Mouse (Mus musculus) hindbrain, embryonic 11.5 days (tissue): ENCODE measurements around the gene Tmem79. TPM values are rescaled to one million over a fixed set of nuclear protein-coding genes. Genes with fewer than 3 reads are reported as not detected.

Experiments used
- ATAC-seq: fragments of 200-750 bp; cut with Nextera tagmentation; 2 replicates; pipeline ENCODE4 v1.8.0; 2017; ENCODE audit warnings: mild to moderate bottlenecking, moderate TSS enrichment, moderate library complexity; ENCODE audit not compliant: low FRiP score
- DNase-seq: peaks from one replicate; pipeline ENCODE4 v3.0.0-alpha.2; 2015; ENCODE audit warnings: low spot score
- H3K27ac ChIP-seq: fragments of 300-500 bp; sonication (generic); 2 replicates; pipeline ENCODE4 v1.5.1; 2014; ENCODE audit warnings: mild to moderate bottlenecking, low read depth, low read length
- H3K27me3 ChIP-seq: fragments of 300-500 bp; sonication (generic); 2 replicates; pipeline ENCODE4 v1.6.1; 2014; ENCODE audit warnings: mild to moderate bottlenecking, low read length, moderate library complexity, mixed read lengths; ENCODE audit not compliant: control insufficient read depth, insufficient read depth
- H3K36me3 ChIP-seq: fragments of 300-500 bp; sonication (generic); 2 replicates; pipeline ENCODE4 v1.6.1; 2014; ENCODE audit warnings: mild to moderate bottlenecking, low read length, moderate library complexity, mixed read lengths; ENCODE audit not compliant: control insufficient read depth, insufficient read depth
- H3K4me1 ChIP-seq: fragments of 300-500 bp; sonication (generic); replicated peaks from 2 replicates; pipeline ENCODE4 v1.6.1; 2014; ENCODE audit warnings: low read length, mixed read lengths; ENCODE audit not compliant: control insufficient read depth, insufficient read depth
- H3K4me2 ChIP-seq: fragments of 300-500 bp; sonication (generic); replicated peaks from 2 replicates; pipeline ENCODE4 v1.6.1; 2014; ENCODE audit warnings: mild to moderate bottlenecking, low read depth, low read length
- H3K4me3 ChIP-seq: fragments of 300-500 bp; sonication (generic); 2 replicates; pipeline ENCODE4 v1.5.1; 2014; ENCODE audit warnings: low read depth, low read length
- H3K9ac ChIP-seq: fragments of 300-500 bp; sonication (generic); 2 replicates; pipeline ENCODE4 v1.6.1; 2014; ENCODE audit warnings: low read depth, low read length
- H3K9me3 ChIP-seq: fragments of 300-500 bp; sonication (generic); 2 replicates; pipeline ENCODE4 v1.6.1; 2016; ENCODE audit warnings: low read length; ENCODE audit not compliant: control insufficient read depth
- WGBS: fragments of 180-500 bp; shearing (Covaris S2); extraction: QIAGEN DNeasy Blood & Tissue Kit; methylation state at CpG from one replicate; pipeline ENCODE4 v1.1.7; 2014; 5-methylcytosine and 5-hydroxymethylcytosine counted together
- polyA plus RNA-seq: library from polyadenylated mRNA; unstranded; fragments of >200 nt; fragmentation: Nextera tagmentation; extraction: Ambion mirVana; gene quantifications from 2 replicates; pipeline ENCODE4 v1.2.1, GENCODE M21; 2014

Gene Tmem79
- polyA plus RNA-seq, 1 experiment from 2014 or later, result 1.7 TPM

- DNase-seq, result no peak
- 0 out of 2 replicates have a peak overlapping the region, but pooled peaks have one; percentile 3 for H3K4me3 ChIP-seq
- H3K27me3 ChIP-seq, result no peaks in the 10 kb centered on the region
- H3K4me1 ChIP-seq, result peaks cover 8% of the 10 kb centered on the region; the same call in 1 of the 2 replicates
- H3K4me2 ChIP-seq, result no peak overlapping the region
- H3K9me3 ChIP-seq, result no peaks in the 10 kb centered on the region
- H3K9ac ChIP-seq, result no peak overlapping the region
- WGBS, result 90% methylated on average over 11 of the region's 11 CpGs
- no peak overlapping the region for H3K27ac ChIP-seq
- peaks cover 3% of the 10 kb centered on the region for H3K36me3 ChIP-seq
- no peak for ATAC-seq
These were observed 1.5 kb upstream of the Tmem79 start for GRCm38 (mm10) chr3:88337367-88338020.

- Histone ChIP-seq H3K36me3 (no peaks in the 10 kb centered on the region), H3K9ac (peak overlapping the region; percentile 94), H3K9me3 (no peaks in the 10 kb centered on the region), H3K4me1 (peaks cover 8% of the 10 kb centered on the region; the same call in 1 of the 2 replicates), H3K27me3 (no peaks in the 10 kb centered on the region), H3K27ac (peak overlapping the region; percentile 87), H3K4me2 (peak overlapping the region; percentile 40), H3K4me3 (peak overlapping the region; percentile 82)
- ATAC-seq, result peak; percentile 51
- WGBS, result 1% methylated on average over 27 of the region's 27 CpGs
- no peak for DNase-seq
These were observed 403 bp downstream of the Tmem79 start for GRCm38 (mm10) chr3:88335436-88336053.

- H3K9me3 ChIP-seq, result no peaks in the 10 kb centered on the region
- no peaks in the 10 kb centered on the region for H3K36me3 ChIP-seq
- H3K4me1 ChIP-seq, result peaks cover 8% of the 10 kb centered on the region; the same call in 1 of the 2 replicates
- WGBS, result 38% methylated on average over 3 of the region's 3 CpGs
- H3K27ac ChIP-seq, result no peak overlapping the region
- no peaks in the 10 kb centered on the region for H3K27me3 ChIP-seq
- no peak for ATAC-seq
- H3K4me2 ChIP-seq, result peak overlapping the region; percentile 40
- DNase-seq, result no peak
- peak overlapping the region; percentile 94 for H3K9ac ChIP-seq
- H3K4me3 ChIP-seq, result peak overlapping the region; percentile 82
These were observed 979 bp downstream of the Tmem79 start for GRCm38 (mm10) chr3:88334902-88335435.

- no peaks in the 10 kb centered on the region for H3K9me3 ChIP-seq
- H3K4me2 ChIP-seq, result no peak overlapping the region
- no peak for ATAC-seq
- WGBS, result 52% methylated on average over 12 of the region's 12 CpGs
- no peaks in the 10 kb centered on the region for H3K27me3 ChIP-seq
- no peaks in the 10 kb centered on the region for H3K36me3 ChIP-seq
- H3K4me3 ChIP-seq, result no peak overlapping the region
- peaks cover 8% of the 10 kb centered on the region; the same call in 1 of the 2 replicates for H3K4me1 ChIP-seq
- H3K9ac ChIP-seq, result no peak overlapping the region
- no peak for DNase-seq
- no peak overlapping the region for H3K27ac ChIP-seq
These were observed 1.8 kb downstream of the Tmem79 start for GRCm38 (mm10) chr3:88334029-88334658.

DNA sequence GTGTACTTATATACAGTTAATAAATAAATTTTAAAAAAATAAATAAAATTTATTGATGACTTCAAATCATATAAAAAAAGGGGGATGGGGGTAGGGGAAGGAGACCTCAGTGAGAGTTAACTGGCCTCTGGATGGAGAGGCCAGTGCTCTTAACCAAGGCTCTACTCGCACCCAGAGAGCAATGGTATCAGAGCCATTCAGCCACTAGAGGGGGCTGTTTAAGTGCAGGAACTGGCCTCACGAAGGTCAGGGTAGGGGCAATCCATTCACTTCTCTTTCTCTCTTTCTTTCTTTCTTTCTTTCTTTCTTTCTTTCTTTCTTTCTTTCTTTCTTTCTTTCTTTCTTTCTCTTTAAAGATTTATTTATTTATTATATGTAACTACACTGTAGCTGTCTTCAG is 4.7 kb downstream of the Tmem79 start:
- DNase-seq, result peak; percentile 61
- no peak overlapping the region for H3K9ac ChIP-seq
- 40% methylated on average over 2 of the region's 2 CpGs for WGBS

DNA sequence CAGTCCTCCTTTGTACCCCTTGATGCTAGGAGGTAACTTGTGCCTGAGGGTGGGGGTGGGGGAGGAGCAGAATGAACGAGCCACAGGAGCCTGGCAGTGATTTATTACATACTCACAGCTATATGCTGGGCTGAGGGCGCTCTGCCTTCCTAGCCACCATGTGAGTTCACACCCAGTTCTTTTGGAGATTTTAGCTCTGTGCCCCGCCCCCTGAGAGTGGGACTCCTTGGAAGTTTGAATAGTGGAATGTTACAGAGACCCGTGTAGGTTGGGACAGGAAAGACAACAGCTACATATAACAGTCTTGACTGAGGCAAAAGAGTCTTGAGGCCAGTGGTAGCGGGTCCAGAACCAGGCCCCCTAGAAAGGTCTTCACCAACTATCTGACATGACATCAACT is 7.0 kb downstream of the Tmem79 start:
- DNase-seq (no peak), ATAC-seq (no peak)
- H3K27ac ChIP-seq, result no peak overlapping the region
- H3K4me2 ChIP-seq, result no peak overlapping the region
- no peak overlapping the region for H3K9ac ChIP-seq
- H3K9me3 ChIP-seq, result no peaks in the 10 kb centered on the region
- H3K27me3 ChIP-seq, result no peaks in the 10 kb centered on the region
- H3K4me1 ChIP-seq, result no peaks in the 10 kb centered on the region
- H3K36me3 ChIP-seq, result no peaks in the 10 kb centered on the region
- WGBS, result 77% methylated on average over 5 of the region's 5 CpGs
- H3K4me3 ChIP-seq, result no peak overlapping the region

More for the DNA sequence above, 4.7 kb downstream of the Tmem79 start:
- no peak overlapping the region for H3K4me2 ChIP-seq
- H3K27ac ChIP-seq, result no peak overlapping the region
- no peaks in the 10 kb centered on the region for H3K9me3 ChIP-seq
- H3K4me1 ChIP-seq, result 0 out of 2 replicates have a peak, but pooled peaks cover 2% of the 10 kb centered on the region
- no peaks in the 10 kb centered on the region for H3K36me3 ChIP-seq
- ATAC-seq, result no peak
- H3K27me3 ChIP-seq, result no peaks in the 10 kb centered on the region
- no peak overlapping the region for H3K4me3 ChIP-seq

GRCm38 (mm10) chr3:88324951-88325405 is 11.0 kb downstream of the Tmem79 start, which contains the start of gene Glmp:
Gene Glmp (plus strand): TSS chr3:88325023.
- H3K9ac ChIP-seq, result peak within 1 kb of the TSS; percentile 83
- ATAC-seq, result peak; percentile 79

GRCm38 (mm10) chr3:88299172-88299571 is 36.8 kb downstream of the Tmem79 start:
- DNase-seq, result no peak
- Histone ChIP-seq H3K4me3 (no peak overlapping the region), H3K4me2 (no peak overlapping the region), H3K9ac (no peak overlapping the region), H3K27ac (no peak overlapping the region), H3K9me3 (no peaks in the 10 kb centered on the region), H3K4me1 (peaks cover 6% of the 10 kb centered on the region), H3K27me3 (no peaks in the 10 kb centered on the region), H3K36me3 (peaks cover 15% of the 10 kb centered on the region; the same call in 1 of the 2 replicates)
- no peak for ATAC-seq
- 93% methylated on average over 1 of the region's 1 CpGs for WGBS

More at GRCm38 (mm10) chr3:88324951-88325405, 11.0 kb downstream of the Tmem79 start, which contains the start of gene Glmp:
- no peaks in the 10 kb centered on the region for H3K27me3 ChIP-seq
- H3K4me2 ChIP-seq, result peak within 1 kb of the TSS; percentile 72
- H3K27ac ChIP-seq, result no peak within 1 kb of the TSS
- H3K9me3 ChIP-seq, result no peaks in the 10 kb centered on the region
- 3% methylated on average over 10 of the region's 10 CpGs for WGBS
- H3K36me3 ChIP-seq, result peaks cover 10% of the 10 kb centered on the region
- peak; percentile 74 for DNase-seq
- H3K4me1 ChIP-seq, result no peaks in the 10 kb centered on the region
- peak within 1 kb of the TSS; percentile 62 for H3K4me3 ChIP-seq
